Mouse (Mus musculus) natural killer cell, adult 2 months (primary cell): ENCODE measurements at regions not wholly inside any gene's neighbourhood (a gene's known extent, or its start where the extent isn't known, plus 50 kb on each side); places are given as distances from the start of the nearest gene placed in this dataset.

Experiments used
- DNase-seq, 2 experiments: peaks; one replicate each; pipeline ENCODE4 v3.0.0; 2022; ENCODE audit warnings: low spot score in 2 of 2

DNA sequence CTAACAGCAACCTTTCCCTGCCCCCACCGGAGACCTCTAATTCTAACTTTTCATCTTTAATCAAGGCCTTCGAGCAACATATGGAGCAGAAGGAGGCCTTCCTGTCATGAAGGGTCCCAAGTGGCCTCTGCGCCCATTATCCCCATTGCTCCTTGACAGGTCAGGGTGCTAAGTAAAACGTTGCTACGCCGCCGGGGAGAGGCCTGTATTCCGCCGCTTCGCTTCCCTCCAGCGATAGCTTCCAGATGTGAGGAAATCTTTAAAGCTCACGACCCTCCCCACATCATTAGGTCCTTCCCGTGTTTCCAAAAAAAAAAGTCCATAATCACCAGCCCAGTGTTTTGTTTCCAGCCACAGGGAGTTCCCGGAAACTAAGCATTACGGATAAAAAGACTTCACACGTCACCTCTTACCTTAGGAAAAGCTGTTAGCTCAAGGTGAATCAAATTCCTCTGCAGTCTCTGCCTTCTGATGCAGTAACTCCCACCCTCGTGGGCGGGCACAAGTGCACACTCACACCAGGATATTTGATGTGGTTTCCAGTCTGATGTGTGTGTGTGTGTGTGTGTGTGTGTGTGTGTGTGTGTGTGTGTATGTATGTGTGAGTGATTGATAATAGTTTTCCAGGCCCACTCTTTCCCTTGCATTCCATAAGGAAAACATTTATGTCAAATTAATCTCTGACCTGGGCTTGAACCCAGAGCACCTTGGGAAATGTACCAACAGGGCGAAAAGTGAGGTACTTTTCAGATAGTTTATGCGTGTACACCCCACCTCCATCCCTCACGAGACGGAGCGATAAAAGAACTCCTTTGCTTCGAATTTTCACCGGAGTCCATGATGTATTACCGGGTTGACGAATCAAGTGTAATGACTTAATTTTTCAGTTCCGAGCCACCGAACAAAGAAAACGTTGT lies 107.5 kb downstream of the Gm45692 start:
- no peak for DNase-seq

GRCm38 (mm10) chr8:26227529-26227895 lies 108.2 kb downstream of the Gm45692 start:
- no peak for DNase-seq

- no peak for DNase-seq
Observed at GRCm38 (mm10) chr8:26229548-26229947, 110.2 kb downstream of the Gm45692 start.

DNA sequence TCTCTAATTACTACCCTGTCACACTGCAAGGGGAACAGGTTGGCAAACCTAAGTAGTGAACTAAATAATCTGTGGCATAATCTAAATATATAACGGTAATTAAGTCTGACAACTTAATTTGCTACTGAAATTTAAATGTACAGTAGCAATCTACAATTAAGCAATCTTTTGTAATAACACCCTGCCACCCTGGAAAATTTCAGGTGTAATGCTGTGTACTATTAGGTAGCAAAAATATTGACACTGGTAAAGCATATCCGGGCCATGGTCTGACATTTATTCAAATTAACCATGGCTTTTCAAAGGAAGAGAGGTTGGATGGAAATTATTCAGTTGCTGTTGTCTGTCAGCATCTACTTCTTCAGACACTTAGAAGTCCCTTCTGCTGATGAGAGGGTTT lies 119.7 kb downstream of the Gm45692 start:
- no peak for DNase-seq

DNA sequence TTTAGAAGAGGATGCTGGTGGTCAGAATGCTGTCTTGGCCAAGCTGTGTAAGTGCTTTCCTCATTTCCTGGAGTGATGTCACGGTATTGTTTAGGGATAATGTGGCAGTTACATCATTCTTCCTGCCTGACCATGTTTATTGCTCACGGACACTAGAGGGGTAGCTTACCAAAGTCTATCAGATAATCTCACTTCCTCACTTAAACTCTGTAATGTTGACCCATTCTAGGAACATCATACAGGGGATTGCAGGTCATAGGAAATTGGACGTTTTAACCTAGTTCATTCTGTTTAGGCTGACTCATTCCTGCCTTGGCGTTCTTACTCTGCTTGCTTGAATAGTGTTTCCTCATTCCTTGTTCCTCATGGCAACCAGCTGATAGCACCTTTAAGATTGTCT lies 120.3 kb downstream of the Gm45692 start:
- DNase-seq = no peak

DNA sequence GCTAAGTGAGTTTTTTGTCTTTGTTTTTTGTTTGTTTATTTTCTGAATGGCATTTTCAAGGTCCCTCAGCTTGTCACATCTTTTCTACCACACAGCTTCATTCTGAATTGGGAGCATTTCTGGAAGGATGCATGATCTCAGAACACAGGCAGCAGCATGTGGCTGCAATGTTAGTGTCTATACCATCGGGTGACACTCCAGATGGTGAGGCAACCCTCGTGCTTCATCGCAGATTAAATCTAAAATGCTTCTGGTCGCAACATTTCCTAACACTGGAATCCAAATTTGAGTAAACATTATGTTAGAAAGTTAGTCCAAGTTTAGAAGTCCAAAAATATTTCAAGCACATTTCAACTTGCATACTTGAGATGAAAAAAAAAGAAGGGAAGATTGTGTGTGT lies 124.4 kb downstream of the Gm45692 start:
- DNase-seq = no peak

DNA sequence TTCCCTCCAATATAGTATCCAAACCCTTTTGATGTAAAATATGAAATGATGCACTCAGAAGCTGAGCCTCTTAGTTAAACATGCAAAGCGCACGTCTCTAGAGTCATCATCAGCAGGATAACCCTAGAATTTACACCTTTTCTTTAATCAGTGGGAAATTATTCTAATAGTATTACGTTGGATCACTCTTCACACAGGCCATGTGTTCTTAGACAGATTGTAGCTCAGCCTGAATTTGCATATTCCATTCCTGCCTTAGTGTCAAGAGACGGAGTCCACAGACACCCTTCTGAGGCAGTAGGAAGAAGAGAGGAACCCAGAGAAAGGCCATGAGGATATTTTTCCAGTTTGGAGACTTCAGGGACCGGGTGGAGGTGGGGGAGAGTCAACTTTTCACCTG lies 125.0 kb downstream of the Gm45692 start:
- no peak for DNase-seq

- no peak for DNase-seq
Observed at GRCm38 (mm10) chr8:26255191-26255669, 135.9 kb downstream of the Gm45692 start.

DNA sequence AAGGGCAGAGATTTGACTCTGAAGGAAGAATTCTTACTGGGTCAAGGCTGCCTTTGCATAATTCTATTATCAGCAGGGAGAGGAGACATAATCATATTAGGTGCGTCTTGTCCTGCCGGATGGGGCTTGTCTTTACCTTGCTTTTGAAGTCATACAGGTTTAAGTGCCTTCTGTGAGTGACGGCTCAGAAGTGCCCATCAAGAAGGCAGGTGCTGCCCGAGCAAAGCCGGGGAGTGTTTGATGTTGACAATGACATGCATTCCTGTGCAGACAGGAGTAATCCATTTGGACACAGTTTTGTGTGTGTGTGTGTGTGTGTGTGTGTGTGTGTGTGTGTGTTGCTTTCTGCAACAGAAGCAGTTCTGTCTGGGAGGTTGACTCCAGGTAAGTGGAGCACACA lies 141.0 kb downstream of the Gm45692 start:
- no peak for DNase-seq

DNA sequence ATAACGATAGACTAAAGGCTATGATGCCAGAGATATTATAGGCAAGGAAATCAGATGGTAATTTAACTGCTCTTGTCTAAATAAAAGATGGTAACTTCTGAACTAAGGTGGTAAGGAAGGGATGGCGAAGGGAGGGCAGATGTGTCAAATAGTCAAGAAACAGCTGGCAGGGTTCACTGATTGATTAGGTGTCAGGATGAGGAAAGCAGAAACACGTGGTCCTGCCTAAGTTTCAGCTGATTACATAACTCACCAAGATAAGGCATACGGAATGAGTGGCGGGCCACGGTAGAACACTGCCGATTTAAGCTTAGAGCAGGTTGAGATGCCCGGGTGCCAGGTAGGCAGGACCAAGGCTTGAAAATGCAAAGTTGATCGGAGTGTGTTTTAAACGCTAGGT lies 143.2 kb downstream of the Gm45692 start:
- DNase-seq = no peak

DNA sequence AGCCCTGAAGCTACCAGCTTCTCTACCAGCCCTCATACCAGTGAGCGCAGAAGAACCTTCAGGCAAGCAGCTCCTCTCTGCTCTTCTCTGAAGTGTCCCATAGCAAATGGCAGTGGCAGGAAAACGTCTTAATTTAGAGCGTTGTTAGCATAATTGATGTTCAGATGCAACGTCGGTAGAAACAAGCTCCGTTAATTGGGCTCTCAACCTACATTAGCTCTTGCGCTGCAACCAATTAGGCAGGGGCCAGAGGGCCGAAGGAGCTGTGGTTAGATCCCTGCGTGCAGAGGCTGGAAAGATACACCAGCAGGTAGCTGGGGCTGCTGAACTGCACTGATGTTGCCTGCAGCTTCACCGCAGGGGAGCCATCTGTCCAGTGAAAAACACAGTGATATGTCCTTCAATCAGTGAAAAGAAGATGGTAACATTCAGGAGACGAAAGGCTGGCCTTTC lies 145.6 kb downstream of the Gm45692 start:
- DNase-seq = no peak

DNA sequence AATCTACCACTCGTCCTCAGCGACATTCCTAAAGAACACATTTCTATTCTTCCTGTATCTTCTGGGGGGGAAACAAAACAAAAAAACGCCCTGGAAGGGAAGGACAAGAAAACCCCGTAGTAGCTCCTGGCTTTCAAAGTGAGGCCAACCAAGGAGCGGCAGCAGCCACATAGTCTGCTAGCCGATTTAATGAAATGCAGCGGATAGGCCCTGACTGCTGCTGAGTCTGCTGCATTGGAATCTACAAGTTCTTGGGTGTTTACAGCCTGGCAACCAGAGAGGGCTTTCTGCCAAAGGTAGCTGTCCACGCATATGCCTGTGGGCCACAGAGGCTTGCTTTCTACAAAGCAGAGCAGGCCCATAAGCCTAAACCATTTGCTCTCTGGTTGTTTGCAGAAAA lies 146.0 kb downstream of the Gm45692 start:
- no peak for DNase-seq

DNA sequence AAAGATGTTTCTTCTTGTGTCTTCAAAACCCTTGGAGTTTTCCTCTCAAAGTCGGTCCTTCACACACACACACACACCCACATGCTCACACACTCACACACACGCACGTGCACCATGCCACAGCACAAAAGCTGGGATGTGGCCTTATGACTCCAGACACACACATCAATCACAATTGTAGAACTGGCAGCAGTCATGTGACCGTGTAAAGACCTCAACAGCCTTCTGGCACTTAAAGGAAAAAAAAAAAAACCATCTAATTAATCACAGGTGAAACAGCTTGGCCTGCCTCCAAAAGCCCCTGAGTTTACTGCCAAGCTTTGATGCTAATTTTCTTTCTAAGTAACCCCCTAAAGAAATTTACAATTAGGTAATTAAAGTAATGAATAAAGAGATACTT lies 147.1 kb downstream of the Gm45692 start:
- DNase-seq = no peak

DNA sequence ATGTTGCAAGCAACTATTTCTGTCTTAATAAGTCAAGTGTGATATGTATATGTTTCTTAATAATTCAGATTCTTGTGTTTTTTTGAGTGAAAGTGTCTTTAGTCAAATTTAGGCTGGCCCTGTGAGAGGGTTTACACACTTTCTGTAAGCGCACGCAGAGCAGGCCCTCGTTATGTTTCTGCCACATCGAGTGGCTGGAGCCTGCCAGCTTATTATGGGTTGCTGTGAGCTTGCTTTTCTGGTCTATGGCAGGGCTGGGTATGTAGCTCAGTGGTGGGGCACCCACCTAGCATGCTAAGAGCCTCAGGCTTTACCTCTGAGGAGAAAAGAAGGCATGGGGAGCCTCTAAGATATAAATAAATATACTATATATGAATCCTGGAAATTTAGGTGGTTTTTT lies 148.2 kb downstream of the Gm45692 start:
- no peak for DNase-seq

DNA sequence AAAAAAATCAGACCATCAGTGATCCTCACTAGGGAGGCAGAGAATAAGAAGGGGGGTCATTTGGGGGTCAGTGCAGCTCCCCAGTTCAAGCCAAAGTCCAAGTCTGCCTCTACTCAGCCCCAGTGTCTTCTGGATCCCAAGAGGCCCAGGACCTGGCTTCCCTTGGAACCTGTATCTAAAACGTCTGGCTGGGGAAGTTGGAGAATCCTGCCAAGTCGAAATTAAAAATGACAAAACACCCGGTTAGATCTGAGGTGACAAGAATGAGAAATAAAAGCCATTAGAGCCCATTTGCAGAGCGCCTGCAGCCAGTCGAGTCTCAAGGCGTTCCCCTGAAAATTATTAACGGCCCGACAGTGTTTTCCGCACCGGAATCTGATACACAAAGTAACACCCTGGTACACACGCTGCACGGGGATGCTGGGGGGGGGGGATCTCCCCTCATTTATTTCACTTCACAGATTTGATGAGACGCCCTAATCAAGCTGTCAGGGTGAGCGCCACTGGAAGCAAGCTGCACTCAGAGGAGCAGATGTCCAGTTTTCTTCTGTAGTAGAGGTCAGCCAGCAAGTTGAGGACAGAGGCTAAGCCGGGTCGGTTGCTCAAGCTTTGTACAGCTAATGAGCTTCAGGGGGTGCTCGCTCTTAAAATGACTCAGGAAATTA lies 149.5 kb downstream of the Gm45692 start:
- no peak for DNase-seq

DNA sequence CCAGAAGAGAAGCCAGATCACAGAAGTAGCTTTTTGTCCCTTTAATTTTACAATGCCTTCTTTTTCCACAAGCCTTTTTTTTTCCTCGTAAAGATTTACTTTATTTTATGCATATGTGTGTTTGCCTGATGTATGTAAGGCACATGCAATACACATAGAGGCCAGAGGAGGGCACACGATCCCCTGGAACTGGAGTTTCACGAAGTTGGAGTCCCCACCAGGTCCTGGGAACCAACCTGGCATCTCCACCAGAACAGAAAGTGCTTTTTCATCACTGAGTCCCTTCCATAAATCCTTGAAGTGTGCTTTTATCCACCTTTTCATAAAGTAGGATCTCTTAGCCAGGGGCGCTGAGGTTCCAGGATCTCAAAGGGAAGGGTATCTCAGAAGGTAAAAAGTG lies 152.8 kb downstream of the Gm45692 start:
- no peak for DNase-seq

DNA sequence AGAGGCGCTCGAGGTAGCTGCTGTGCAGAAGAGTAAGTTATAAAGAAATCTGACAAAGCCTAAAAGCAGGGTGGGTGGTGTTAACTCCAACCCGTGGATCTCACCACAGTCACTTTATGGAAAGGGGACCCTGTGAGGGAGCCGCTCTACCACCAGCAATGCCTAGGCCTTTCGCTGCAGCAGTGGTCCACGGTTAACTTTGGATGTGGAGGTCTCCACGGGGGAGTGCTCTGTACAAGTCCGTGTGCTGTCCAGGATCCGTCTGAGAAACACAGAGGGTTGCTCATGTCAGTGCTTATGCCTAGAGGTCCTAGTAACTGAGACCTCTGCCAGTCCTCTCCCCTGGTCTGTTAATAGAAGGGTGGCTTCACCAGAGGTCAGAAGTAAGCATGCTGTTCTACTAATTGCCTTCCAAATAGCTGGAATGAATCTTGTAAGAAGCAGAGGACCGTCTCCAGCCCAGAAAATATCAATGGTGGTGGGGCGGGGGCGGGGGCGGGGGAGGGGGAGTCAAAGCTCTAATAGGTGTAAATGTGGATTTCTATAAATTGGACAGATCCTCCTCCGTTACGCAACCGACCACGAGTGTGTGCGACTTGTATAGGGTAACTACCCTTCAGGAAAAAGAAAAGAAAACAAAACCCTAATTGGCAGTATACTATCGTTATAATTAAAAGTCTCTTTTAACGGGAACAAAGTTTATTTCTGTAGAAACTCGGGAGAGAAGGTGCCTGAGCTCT lies 153.5 kb downstream of the Gm45692 start:
- no peak for DNase-seq

- no peak for DNase-seq
Observed at GRCm38 (mm10) chr8:26273415-26273760, 154.1 kb downstream of the Gm45692 start.

- DNase-seq = no peak
Observed at GRCm38 (mm10) chr8:26273792-26274191, 154.5 kb downstream of the Gm45692 start.

DNA sequence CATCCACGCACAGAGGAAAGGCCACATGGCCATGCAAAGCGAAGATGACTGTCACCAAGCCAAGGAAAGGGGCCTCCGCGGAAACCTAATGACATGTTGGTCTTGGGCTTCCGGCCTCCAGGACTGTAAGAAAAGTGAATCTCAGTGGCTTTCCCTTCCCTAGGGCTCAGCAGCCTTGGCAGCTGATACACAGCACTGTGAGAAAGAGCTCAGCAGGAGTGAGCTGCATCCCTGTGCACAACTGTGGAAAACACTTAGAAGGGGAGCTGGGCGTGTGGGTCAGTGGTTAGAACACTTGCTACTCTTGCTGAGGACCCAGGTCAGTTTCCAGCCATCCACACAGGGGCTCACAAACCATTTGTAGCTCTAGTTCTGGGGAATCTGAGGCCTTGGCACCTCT lies 155.1 kb downstream of the Gm45692 start:
- no peak for DNase-seq

DNA sequence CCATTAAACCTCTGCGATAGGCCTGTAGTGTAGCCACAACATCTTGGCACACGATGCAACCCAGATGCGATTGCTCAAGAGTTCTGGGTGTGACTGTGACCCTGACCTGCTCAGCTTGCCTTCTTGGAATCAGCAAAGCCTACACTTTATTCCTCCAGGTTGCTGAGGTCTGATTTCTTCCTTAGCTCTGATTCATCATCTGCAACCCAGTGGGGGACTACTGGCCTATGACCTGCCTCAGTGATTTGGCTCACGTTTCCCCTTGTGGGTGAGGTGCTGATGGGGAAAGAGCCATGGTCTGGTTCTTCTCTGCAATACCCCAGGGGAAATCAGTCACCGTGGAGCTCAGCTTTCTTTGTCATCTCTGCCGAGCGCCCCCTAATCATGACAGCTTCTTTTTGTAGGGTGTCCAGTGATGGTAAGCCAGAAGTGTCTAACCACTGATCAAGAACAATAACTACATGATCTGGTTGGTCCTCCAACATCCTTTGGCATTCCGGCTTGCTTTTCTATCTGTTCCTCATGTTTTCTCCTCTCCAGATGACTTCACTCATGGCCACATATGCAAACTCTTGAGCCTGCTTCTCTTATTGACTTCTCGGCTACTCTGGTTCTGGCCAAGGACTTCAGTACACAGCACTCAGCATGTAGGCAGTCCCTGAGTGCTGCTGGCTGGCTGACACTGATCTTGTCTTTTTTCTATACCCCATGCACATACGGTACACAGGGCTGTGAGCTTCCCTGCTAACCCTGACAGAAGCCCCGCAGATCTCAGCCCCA lies 163.0 kb downstream of the Gm45692 start:
- DNase-seq = no peak

DNA sequence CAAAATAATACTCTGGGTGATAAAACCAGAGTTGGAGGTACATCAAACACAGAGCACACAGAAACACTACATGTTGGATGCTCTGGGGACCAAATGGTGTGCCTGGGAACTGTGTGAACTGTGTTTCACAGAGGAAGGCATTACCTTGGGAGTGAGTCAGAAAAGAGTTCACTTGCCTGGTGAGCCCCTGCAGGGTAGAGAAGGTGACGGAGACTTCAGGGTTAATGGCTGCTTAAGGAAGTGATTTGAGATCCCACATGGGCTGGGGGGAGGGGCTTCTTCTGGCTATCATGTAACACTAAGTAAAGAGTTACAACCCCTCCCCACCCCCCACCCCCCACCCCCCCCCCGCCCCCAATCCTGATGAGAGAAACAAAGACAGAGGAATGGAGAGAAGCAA lies 164.6 kb downstream of the Gm45692 start:
- no peak for DNase-seq
